Mouse (Mus musculus) layer of hippocampus, postnatal 25 days (tissue): ENCODE results near the gene Sez6. TPM values are rescaled to one million over a fixed set of nuclear protein-coding genes. Genes with fewer than 3 reads are reported as not detected.

ENCODE experiments used
- DNase-seq, 2 experiments: peaks; one replicate each; pipeline ENCODE4 v3.0.0; 2022; ENCODE audit warnings: mixed read lengths in 2 of 2, low spot score in 1 of 2; ENCODE audit errors: extremely low spot score in 1 of 2
- total RNA-seq, 2 experiments: library from RNA; stranded (reverse); gene quantifications; 2 replicates each; pipeline ENCODE4 v1.2.3; 2021

Gene Sez6
- total RNA-seq = 100 to 1,000 TPM; 162 to 174 TPM

- DNase-seq = peak; percentile 69 to 74
Observed at GRCm38 (mm10) chr11:77930751-77931540, at the start of gene Sez6. Sez6 (plus strand) TSS chr11:77930800.

- DNase-seq = no peak
Observed at GRCm38 (mm10) chr11:77884524-77885245, 45.9 kb upstream of the Sez6 start.

GRCm38 (mm10) chr11:77885246-77885575 is 45.4 kb upstream of the Sez6 start:
- DNase-seq = no peak

GRCm38 (mm10) chr11:77887373-77887960 is 43.1 kb upstream of the Sez6 start:
- DNase-seq = no peak

GRCm38 (mm10) chr11:77888846-77889245 is 41.8 kb upstream of the Sez6 start:
- DNase-seq = no peak

- no peak for DNase-seq
Observed at GRCm38 (mm10) chr11:77889484-77889883, 41.1 kb upstream of the Sez6 start.

GRCm38 (mm10) chr11:77890648-77891258 is 39.8 kb upstream of the Sez6 start:
- no peak for DNase-seq

GRCm38 (mm10) chr11:77892883-77893282 is 37.7 kb upstream of the Sez6 start:
- DNase-seq = no peak

- DNase-seq = no peak
Observed at GRCm38 (mm10) chr11:77893283-77893682, 37.3 kb upstream of the Sez6 start.

- DNase-seq = peak; percentile 59 to 74
Observed at GRCm38 (mm10) chr11:77893787-77894718, 36.5 kb upstream of the Sez6 start, which contains the start of gene Pipox. Pipox (minus strand) TSS chr11:77894096.

- no peak for DNase-seq
Observed at GRCm38 (mm10) chr11:77894967-77895366, 35.6 kb upstream of the Sez6 start.

- no peak for DNase-seq
Observed at GRCm38 (mm10) chr11:77896011-77896410, 34.6 kb upstream of the Sez6 start.

GRCm38 (mm10) chr11:77896480-77896819 is 34.1 kb upstream of the Sez6 start:
- no peak for DNase-seq

GRCm38 (mm10) chr11:77896820-77897805 is 33.5 kb upstream of the Sez6 start:
- no peak for DNase-seq

- DNase-seq = no peak
Observed at GRCm38 (mm10) chr11:77900187-77900586, 30.4 kb upstream of the Sez6 start.

GRCm38 (mm10) chr11:77900696-77901095 is 29.9 kb upstream of the Sez6 start:
- no peak for DNase-seq

GRCm38 (mm10) chr11:77901366-77901765 is 29.2 kb upstream of the Sez6 start:
- no peak for DNase-seq

GRCm38 (mm10) chr11:77901775-77902355 is 28.7 kb upstream of the Sez6 start:
- DNase-seq = no peak
